Mouse (Mus musculus): ENCODE measurements around the gene Hydin. TPM values are rescaled to one million over a fixed set of nuclear protein-coding genes. Genes with fewer than 3 reads are reported as not detected.

The Hydin gene
- total and polyA plus RNA-seq, 3 experiments: 0.05 TPM; not detected in 2

DNA sequence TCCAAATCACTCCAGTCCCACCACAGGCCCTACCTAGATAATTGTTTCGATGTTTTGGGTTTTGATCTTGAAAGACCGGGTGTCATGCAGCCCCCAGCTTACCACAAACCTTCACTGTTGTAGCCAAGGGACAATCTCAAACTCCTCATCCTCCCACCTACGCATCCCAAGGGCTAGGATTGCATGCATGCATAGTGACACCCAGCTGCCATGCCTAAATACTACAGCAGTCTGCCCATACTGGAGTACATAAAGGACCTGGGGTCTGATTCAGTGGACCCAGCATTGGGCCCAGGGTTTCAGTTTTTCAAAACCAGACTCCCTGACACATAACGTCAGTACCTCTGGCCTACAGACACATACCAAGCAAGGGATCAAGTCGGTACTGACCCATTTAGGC, 224.3 kb downstream of the Hydin start:
- Histone ChIP-seq H3K36me3 (replicated peaks) (no peaks in the 10 kb centered on the region), H3K9me3 (replicated peaks) (peaks cover 62% of the 10 kb centered on the region), H3K4me3 (ENCODE audit: low read depth, low read length) (no peak overlapping the region), H3K4me1 (ENCODE audit: insufficient read depth, low read depth, low read length) (no peaks in the 10 kb centered on the region), H3K27me3 (ENCODE audit: insufficient read depth, low read length) (no peaks in the 10 kb centered on the region)
- no peak for DNase-seq (ENCODE audit: low spot score)
- ATAC-seq (ENCODE audit: extremely low read depth, insufficient number of reproducible peaks, low FRiP score, poor library complexity, severe bottlenecking): no peak
- TF ChIP-seq GATA2 (IDR thresholded peaks at IDR 0.05; ENCODE audit: borderline replicate concordance, low read depth, low read length): no peak
- TF ChIP-seq GATA1 (IDR thresholded peaks at IDR 0.05; ENCODE audit: borderline replicate concordance, low read length): no peak
- TF ChIP-seq CTCF (IDR thresholded peaks at IDR 0.05; ENCODE audit: low read depth, low read length): no peak
- no peak for TF ChIP-seq TAL1 (conservative IDR thresholded peaks at IDR 0.05; ENCODE audit: low read depth, low read length)
- no peak for TF ChIP-seq POLR2AphosphoS5 (IDR thresholded peaks at IDR 0.05; ENCODE audit: insufficient replicate concordance, low read depth, low read length)

DNA sequence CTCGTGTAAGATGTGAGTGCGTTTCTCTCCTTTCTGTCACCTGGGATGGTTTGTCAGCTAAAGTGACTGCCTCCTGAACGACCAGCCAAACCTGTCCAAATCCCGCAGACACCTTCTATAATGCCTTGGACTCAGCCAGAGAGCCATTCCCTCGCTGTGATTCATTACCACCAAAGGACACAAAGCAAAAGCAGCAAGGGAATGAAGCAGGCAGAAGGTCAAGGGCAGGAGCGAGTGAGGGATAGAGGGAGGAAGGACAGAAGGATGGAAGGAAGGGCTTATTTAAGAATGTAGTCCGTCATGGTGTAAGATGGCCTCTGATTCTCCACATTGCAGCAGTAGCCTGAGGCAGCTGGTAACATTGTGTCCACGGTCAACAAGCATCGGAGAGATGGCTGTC, 229.5 kb downstream of the Hydin start:
- no peaks in the 10 kb centered on the region for H3K27me3 ChIP-seq (ENCODE audit: insufficient read depth, low read length)
- TF ChIP-seq POLR2AphosphoS5 (IDR thresholded peaks at IDR 0.05; ENCODE audit: insufficient replicate concordance, low read depth, low read length) (no peak), CTCF (IDR thresholded peaks at IDR 0.05; ENCODE audit: low read depth, low read length) (no peak), GATA2 (IDR thresholded peaks at IDR 0.05; ENCODE audit: borderline replicate concordance, low read depth, low read length) (no peak), GATA1 (IDR thresholded peaks at IDR 0.05; ENCODE audit: borderline replicate concordance, low read length) (no peak), TAL1 (conservative IDR thresholded peaks at IDR 0.05; ENCODE audit: low read depth, low read length) (no peak)
- ATAC-seq (ENCODE audit: extremely low read depth, insufficient number of reproducible peaks, low FRiP score, poor library complexity, severe bottlenecking): no peak
- no peaks in the 10 kb centered on the region for H3K4me1 ChIP-seq (ENCODE audit: insufficient read depth, low read depth, low read length)
- no peak overlapping the region for H3K4me3 ChIP-seq (ENCODE audit: low read depth, low read length)
- H3K36me3 ChIP-seq (replicated peaks): no peaks in the 10 kb centered on the region
- H3K9me3 ChIP-seq (replicated peaks): peaks cover 59% of the 10 kb centered on the region
- no peak for DNase-seq (ENCODE audit: low spot score)

DNA sequence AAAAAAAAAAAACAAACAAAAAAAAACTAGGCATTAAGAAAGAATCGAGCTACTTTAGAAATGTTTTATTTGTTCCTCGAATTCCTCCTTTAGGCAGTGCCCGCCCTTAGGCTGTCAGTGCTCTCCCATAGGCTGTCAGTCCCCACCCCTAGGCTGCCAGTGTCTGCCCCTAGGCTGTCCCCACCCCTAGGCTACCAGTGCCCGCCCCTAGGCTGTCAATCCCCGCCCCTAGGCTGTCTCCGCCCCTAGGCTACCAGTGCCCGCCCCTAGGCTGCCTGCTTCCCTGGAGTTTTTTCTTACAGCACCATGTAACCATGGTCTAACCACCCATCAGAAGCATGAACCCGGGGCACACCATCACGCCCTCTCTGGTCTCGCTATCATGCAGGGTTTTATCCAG, 233.5 kb downstream of the Hydin start:
- H3K27me3 ChIP-seq (ENCODE audit: insufficient read depth, low read length): no peaks in the 10 kb centered on the region
- DNase-seq (ENCODE audit: low spot score) (no peak), ATAC-seq (ENCODE audit: extremely low read depth, insufficient number of reproducible peaks, low FRiP score, poor library complexity, severe bottlenecking) (no peak)
- no peak overlapping the region for H3K4me3 ChIP-seq (ENCODE audit: low read depth, low read length)
- no peaks in the 10 kb centered on the region for H3K4me1 ChIP-seq (ENCODE audit: insufficient read depth, low read depth, low read length)
- peaks cover 53% of the 10 kb centered on the region for H3K9me3 ChIP-seq (replicated peaks)
- TF ChIP-seq GATA2 (IDR thresholded peaks at IDR 0.05; ENCODE audit: borderline replicate concordance, low read depth, low read length) (no peak), CTCF (IDR thresholded peaks at IDR 0.05; ENCODE audit: low read depth, low read length) (no peak), POLR2AphosphoS5 (IDR thresholded peaks at IDR 0.05; ENCODE audit: insufficient replicate concordance, low read depth, low read length) (no peak), TAL1 (conservative IDR thresholded peaks at IDR 0.05; ENCODE audit: low read depth, low read length) (no peak), GATA1 (IDR thresholded peaks at IDR 0.05; ENCODE audit: borderline replicate concordance, low read length) (no peak)
- no peaks in the 10 kb centered on the region for H3K36me3 ChIP-seq (replicated peaks)

DNA sequence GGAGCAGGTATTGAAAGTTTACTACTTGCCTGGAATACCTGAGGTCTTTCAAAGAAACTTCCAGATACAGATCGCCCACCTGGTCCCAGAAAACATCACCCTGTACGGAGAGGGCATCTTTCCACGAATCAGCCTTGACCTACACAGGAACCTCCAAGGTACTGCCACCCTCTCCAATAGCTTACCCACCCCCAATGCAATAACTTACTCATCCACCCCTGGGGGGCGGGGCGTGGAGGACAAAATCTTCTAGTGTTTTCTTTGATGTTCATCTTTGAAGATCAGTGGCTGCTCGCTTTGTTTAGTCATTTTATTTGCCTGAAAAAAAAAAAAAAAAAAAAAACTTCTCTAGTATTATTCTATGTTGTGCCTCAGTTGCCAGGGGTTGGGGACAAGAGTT, 233.9 kb downstream of the Hydin start:
- H3K4me1 ChIP-seq (ENCODE audit: insufficient read depth, low read depth, low read length): no peaks in the 10 kb centered on the region
- TF ChIP-seq GATA1 (IDR thresholded peaks at IDR 0.05; ENCODE audit: borderline replicate concordance, low read length): no peak
- TF ChIP-seq POLR2AphosphoS5 (IDR thresholded peaks at IDR 0.05; ENCODE audit: insufficient replicate concordance, low read depth, low read length): no peak
- TF ChIP-seq GATA2 (IDR thresholded peaks at IDR 0.05; ENCODE audit: borderline replicate concordance, low read depth, low read length): no peak
- no peak for TF ChIP-seq TAL1 (conservative IDR thresholded peaks at IDR 0.05; ENCODE audit: low read depth, low read length)
- TF ChIP-seq CTCF (IDR thresholded peaks at IDR 0.05; ENCODE audit: low read depth, low read length): no peak
- no peak overlapping the region for H3K4me3 ChIP-seq (ENCODE audit: low read depth, low read length)
- no peak for DNase-seq (ENCODE audit: low spot score)
- H3K9me3 ChIP-seq (replicated peaks): peaks cover 57% of the 10 kb centered on the region
- no peaks in the 10 kb centered on the region for H3K27me3 ChIP-seq (ENCODE audit: insufficient read depth, low read length)
- no peaks in the 10 kb centered on the region for H3K36me3 ChIP-seq (replicated peaks)
- no peak for ATAC-seq (ENCODE audit: extremely low read depth, insufficient number of reproducible peaks, low FRiP score, poor library complexity, severe bottlenecking)

DNA sequence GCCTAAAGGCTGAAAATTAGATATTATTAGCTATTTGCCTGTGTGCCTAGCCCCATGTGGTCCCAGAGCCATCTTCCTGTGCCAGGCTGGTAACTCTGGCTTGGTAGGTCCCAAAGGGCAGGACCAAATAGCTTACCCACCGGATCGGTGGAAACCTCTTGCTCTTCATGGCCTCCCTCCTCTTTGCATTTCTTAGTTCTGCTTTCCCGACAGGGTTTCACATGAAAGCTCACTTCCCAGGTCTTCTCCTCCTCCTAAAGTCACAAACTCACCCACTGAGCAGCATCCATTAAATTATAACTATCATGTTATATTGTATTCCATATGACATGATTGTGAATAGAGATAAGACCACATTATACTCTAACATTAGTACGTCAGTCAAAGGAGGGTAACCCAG, 234.6 kb downstream of the Hydin start:
- Histone ChIP-seq H3K9me3 (replicated peaks) (peaks cover 60% of the 10 kb centered on the region), H3K27me3 (ENCODE audit: insufficient read depth, low read length) (no peaks in the 10 kb centered on the region), H3K4me3 (ENCODE audit: low read depth, low read length) (no peak overlapping the region), H3K4me1 (ENCODE audit: insufficient read depth, low read depth, low read length) (no peaks in the 10 kb centered on the region), H3K36me3 (replicated peaks) (no peaks in the 10 kb centered on the region)
- DNase-seq (ENCODE audit: low spot score) (no peak), ATAC-seq (ENCODE audit: extremely low read depth, insufficient number of reproducible peaks, low FRiP score, poor library complexity, severe bottlenecking) (no peak)
- TF ChIP-seq TAL1 (conservative IDR thresholded peaks at IDR 0.05; ENCODE audit: low read depth, low read length): no peak
- TF ChIP-seq GATA1 (IDR thresholded peaks at IDR 0.05; ENCODE audit: borderline replicate concordance, low read length): no peak
- no peak for TF ChIP-seq GATA2 (IDR thresholded peaks at IDR 0.05; ENCODE audit: borderline replicate concordance, low read depth, low read length)
- no peak for TF ChIP-seq CTCF (IDR thresholded peaks at IDR 0.05; ENCODE audit: low read depth, low read length)
- TF ChIP-seq POLR2AphosphoS5 (IDR thresholded peaks at IDR 0.05; ENCODE audit: insufficient replicate concordance, low read depth, low read length): no peak

DNA sequence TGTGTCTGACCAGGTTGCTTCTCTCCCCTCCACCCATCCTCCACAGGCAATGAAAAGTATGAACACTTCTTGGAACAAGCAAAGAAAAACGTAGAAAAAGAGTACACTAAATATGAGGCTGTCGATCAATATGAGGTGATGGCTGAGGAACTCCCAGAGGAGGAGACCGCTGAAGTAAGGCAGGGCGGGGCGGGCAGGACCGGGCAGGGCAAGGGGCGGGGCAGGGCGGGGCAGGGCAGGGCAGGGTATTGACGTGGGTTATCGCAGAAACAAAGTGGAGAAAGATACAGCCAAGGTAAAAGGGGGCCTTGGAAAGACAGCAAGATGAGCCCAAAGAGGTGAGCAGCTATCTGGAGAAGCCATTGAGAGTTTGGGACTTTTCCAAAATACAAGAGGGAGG, 236.1 kb downstream of the Hydin start:
- H3K4me3 ChIP-seq (ENCODE audit: low read depth, low read length): no peak overlapping the region
- TF ChIP-seq POLR2AphosphoS5 (IDR thresholded peaks at IDR 0.05; ENCODE audit: insufficient replicate concordance, low read depth, low read length): no peak
- no peak for TF ChIP-seq GATA1 (IDR thresholded peaks at IDR 0.05; ENCODE audit: borderline replicate concordance, low read length)
- TF ChIP-seq CTCF (IDR thresholded peaks at IDR 0.05; ENCODE audit: low read depth, low read length): no peak
- no peak for TF ChIP-seq GATA2 (IDR thresholded peaks at IDR 0.05; ENCODE audit: borderline replicate concordance, low read depth, low read length)
- TF ChIP-seq TAL1 (conservative IDR thresholded peaks at IDR 0.05; ENCODE audit: low read depth, low read length): no peak
- no peaks in the 10 kb centered on the region for H3K4me1 ChIP-seq (ENCODE audit: insufficient read depth, low read depth, low read length)
- ATAC-seq (ENCODE audit: extremely low read depth, insufficient number of reproducible peaks, low FRiP score, poor library complexity, severe bottlenecking) (no peak), DNase-seq (ENCODE audit: low spot score) (no peak)
- no peaks in the 10 kb centered on the region for H3K36me3 ChIP-seq (replicated peaks)
- H3K27me3 ChIP-seq (ENCODE audit: insufficient read depth, low read length): no peaks in the 10 kb centered on the region
- H3K9me3 ChIP-seq (replicated peaks): peaks cover 67% of the 10 kb centered on the region
